Mouse (Mus musculus) myocyte (in vitro differentiated cells): ENCODE results near the gene Agpat3.

ENCODE experiments used
- CEBPB ChIP-seq: IDR thresholded peaks from 2 replicates; pipeline ENCODE4 v1.6.1; 2011; ENCODE audit warnings: mild to moderate bottlenecking, moderate library complexity; ENCODE audit not compliant: poor library complexity, insufficient read depth, severe bottlenecking
- E2F4 ChIP-seq: IDR thresholded peaks from one replicate; pipeline ENCODE4 v1.6.1; 2011; ENCODE audit warnings: mild to moderate bottlenecking, control low read depth, moderate library complexity; ENCODE audit not compliant: insufficient read depth
- MAX ChIP-seq: IDR thresholded peaks from one replicate; pipeline ENCODE4 v1.6.1; 2011; ENCODE audit warnings: low read depth, mild to moderate bottlenecking, control low read depth
- MYOD1 ChIP-seq, 3 experiments: IDR thresholded peaks; one replicate each; pipeline ENCODE4 v1.6.1; 2011; ENCODE audit warnings: control low read depth in 2 of 3, low read depth in 2 of 3, mild to moderate bottlenecking in 2 of 3, moderate library complexity in 1 of 3; ENCODE audit not compliant: insufficient read length in 2 of 3, control insufficient read depth in 1 of 3
- POLR2A ChIP-seq: IDR thresholded peaks from one replicate; pipeline ENCODE4 v1.6.1; 2011; ENCODE audit warnings: low read depth, mild to moderate bottlenecking, control low read depth, moderate library complexity; ENCODE audit not compliant: insufficient read length
- POLR2AphosphoS2 ChIP-seq: IDR thresholded peaks from one replicate; pipeline ENCODE4 v1.6.1; 2011; ENCODE audit warnings: low read depth, control low read depth; ENCODE audit not compliant: insufficient read length
- REST ChIP-seq: IDR thresholded peaks from one replicate; pipeline ENCODE4 v1.6.1; 2011; ENCODE audit warnings: mild to moderate bottlenecking, control low read depth, moderate library complexity; ENCODE audit not compliant: insufficient read depth, insufficient read length
- TCF12 ChIP-seq: IDR thresholded peaks from one replicate; pipeline ENCODE4 v1.6.1; 2011; ENCODE audit warnings: mild to moderate bottlenecking, control low read depth; ENCODE audit not compliant: poor library complexity, insufficient read depth, severe bottlenecking
- USF1 ChIP-seq: IDR thresholded peaks from one replicate; pipeline ENCODE4 v1.6.1; 2011; ENCODE audit warnings: low read depth, mild to moderate bottlenecking, control low read depth, moderate library complexity

DNA sequence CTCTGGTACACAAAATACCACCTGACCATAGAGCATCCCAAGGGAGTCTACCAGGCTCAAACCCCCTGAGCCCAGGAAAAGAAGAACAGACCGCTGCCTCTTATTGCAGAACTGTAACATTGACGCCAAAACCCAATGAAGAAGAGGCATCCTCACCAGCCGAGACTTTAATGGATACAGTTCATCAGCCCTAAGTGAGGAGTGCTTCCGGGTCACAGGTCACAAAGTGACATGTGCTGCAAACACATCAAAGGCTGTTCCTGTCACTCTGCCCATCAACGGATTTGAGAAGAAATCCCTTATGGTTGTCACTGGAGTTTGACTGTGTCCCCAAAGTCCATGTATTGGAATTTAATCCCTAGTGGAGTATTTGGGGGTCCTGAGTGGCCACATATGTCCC lies 93.1 kb downstream of the Agpat3 start:
- TF ChIP-seq POLR2A (no peak), POLR2AphosphoS2 (no peak), CEBPB (no peak), E2F4 (no peak), MYOD1 (IDR thresholded peaks at IDR 0.05; ENCODE audit: control insufficient read depth in 1 of 3, insufficient read length in 2 of 3, low read depth in 2 of 3) (no peak), MAX (no peak), REST (no peak), TCF12 (no peak), USF1 (no peak)
